14 mouse cellular contexts compared by ENCODE assay signal in the genomic region with DNA sequence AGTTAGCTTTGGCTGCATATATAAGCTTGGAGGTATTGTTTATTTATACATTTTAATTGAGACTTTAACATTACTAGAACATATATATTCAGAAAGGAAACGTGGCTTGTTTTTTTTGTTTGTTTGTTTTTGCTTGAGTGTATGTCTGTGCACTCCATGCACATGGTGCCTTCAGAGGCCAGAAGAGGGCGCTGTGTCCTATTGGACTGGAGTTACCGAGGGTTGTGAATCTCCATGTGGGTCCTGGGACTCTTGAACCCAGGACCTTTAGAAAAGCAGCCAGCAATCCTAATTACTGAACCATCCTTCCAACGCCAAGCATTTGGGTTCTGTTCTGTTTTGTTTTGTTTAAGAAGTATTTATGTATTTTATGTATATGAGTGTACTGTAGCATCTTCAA. TPM values are rescaled to one million over a fixed set of nuclear protein-coding genes. Genes with fewer than 3 reads are reported as not detected.
DNase-seq lines count a peak whose midpoint lies in the region; ATAC-seq and TF ChIP-seq lines count a peak whose summit lies in the region.
"Had no signal": no experiment of that assay in that cellular context is flagged by ENCODE, and none has a peak within 500 bp of the region (broad histone marks: within the 10 kb centered on the region; RNA-seq: fewer than 3 reads in every experiment).

No protein-coding gene starts in this region.

- H3K27ac ChIP-seq in intestine, postnatal 0 days (ENCODE audit: low read depth, low read length), result no peak overlapping the region
- no peak overlapping the region for H3K27ac ChIP-seq in intestine, embryonic 15.5 days
- no peak overlapping the region for H3K27ac ChIP-seq in liver, adult 2 months (replicated peaks; ENCODE audit: insufficient read depth, low read depth, low read length)
- H3K27ac ChIP-seq: embryonic facial prominence, embryonic 15.5 days; hindbrain, embryonic 12.5 days; lung, embryonic 15.5 days; midbrain, embryonic 15.5 days had no signal

- ATAC-seq in intestine, postnatal 0 days, result no peak
- ATAC-seq in intestine, embryonic 15.5 days, result no peak

- no peak for TF ChIP-seq POLR2A in liver, adult 2 months (IDR thresholded peaks at IDR 0.05; ENCODE audit: extremely low read depth, insufficient read depth, low read length)

- 80% methylated on average over 4 of the region's 4 CpGs for WGBS in intestine, postnatal 0 days
- WGBS in intestine, embryonic 15.5 days, result 80% methylated on average over 4 of the region's 4 CpGs
- WGBS in liver, adult 2 months, result 87% methylated on average over 4 of the region's 4 CpGs

- H3K9ac ChIP-seq in intestine, postnatal 0 days (ENCODE audit: low read depth, low read length), result no peak overlapping the region
- no peak overlapping the region for H3K9ac ChIP-seq in intestine, embryonic 15.5 days
- H3K9ac ChIP-seq in liver, adult 2 months (ENCODE audit: low read depth, low read length), result no peak overlapping the region
- H3K9ac ChIP-seq: embryonic facial prominence, embryonic 15.5 days; hindbrain, embryonic 12.5 days; lung, embryonic 15.5 days; midbrain, embryonic 15.5 days had no signal

- H3K4me1 ChIP-seq in intestine, postnatal 0 days (replicated peaks; ENCODE audit: control insufficient read depth, insufficient read depth, low read length), result no peaks in the 10 kb centered on the region
- H3K4me1 ChIP-seq in intestine, embryonic 15.5 days (replicated peaks), result no peaks in the 10 kb centered on the region
- H3K4me1 ChIP-seq in E14TG2a.4 (replicated peaks; ENCODE audit: low read depth, low read length), result peaks cover 8% of the 10 kb centered on the region; the same call in 1 of the 2 replicates
- H3K4me1 ChIP-seq in liver, adult 2 months (ENCODE audit: control insufficient read depth, insufficient read depth, low read length), result no peaks in the 10 kb centered on the region
- H3K4me1 ChIP-seq: embryonic facial prominence, embryonic 15.5 days; hindbrain, embryonic 12.5 days; lung, embryonic 15.5 days; midbrain, embryonic 15.5 days had no signal

- no peaks in the 10 kb centered on the region for H3K9me3 ChIP-seq in intestine, postnatal 0 days (ENCODE audit: control insufficient read depth)
- no peaks in the 10 kb centered on the region for H3K9me3 ChIP-seq in intestine, embryonic 15.5 days
- H3K9me3 ChIP-seq in E14TG2a.4 (ENCODE audit: low read length), result peaks cover 8% of the 10 kb centered on the region
- H3K9me3 ChIP-seq: embryonic facial prominence, embryonic 15.5 days; hindbrain, embryonic 12.5 days; lung, embryonic 15.5 days; midbrain, embryonic 15.5 days had no signal

- H3K4me2 ChIP-seq in intestine, postnatal 0 days (replicated peaks; ENCODE audit: low read depth), result no peak overlapping the region
- no peak overlapping the region for H3K4me2 ChIP-seq in intestine, embryonic 15.5 days (replicated peaks)
- H3K4me2 ChIP-seq: embryonic facial prominence, embryonic 15.5 days; hindbrain, embryonic 12.5 days; lung, embryonic 15.5 days; midbrain, embryonic 15.5 days had no signal

- DNase-seq in 416B (ENCODE audit: low read depth), result peak; percentile 35
- no peak for DNase-seq in liver, adult 2 months (ENCODE audit: extremely low read depth, low read depth, low spot score)
- DNase-seq in urinary bladder, postnatal 36 days (ENCODE audit: low spot score in 2 of 2), result no peak
- DNase-seq in right cerebral cortex, postnatal 14 days, result no peak
- no peak for DNase-seq in frontal cortex, postnatal 25 days (ENCODE audit: low spot score in 2 of 2)
- DNase-seq: cerebellum, adult 11 months; gastrocnemius, postnatal 25 days had no signal

- peaks cover 26% of the 10 kb centered on the region for H3K36me3 ChIP-seq in intestine, postnatal 0 days (ENCODE audit: control insufficient read depth, insufficient read depth)
- H3K36me3 ChIP-seq in intestine, embryonic 15.5 days, result 0 out of 2 replicates have a peak, but pooled peaks cover 6% of the 10 kb centered on the region
- peaks cover 97% of the 10 kb centered on the region for H3K36me3 ChIP-seq in E14TG2a.4 (ENCODE audit: insufficient read depth, low read length)
- no peaks in the 10 kb centered on the region for H3K36me3 ChIP-seq in liver, adult 2 months (ENCODE audit: control insufficient read depth, insufficient read depth, low read length)
- H3K36me3 ChIP-seq: hindbrain, embryonic 12.5 days; midbrain, embryonic 15.5 days had no signal

- H3K4me3 ChIP-seq in intestine, postnatal 0 days (ENCODE audit: low read depth, low read length), result no peak overlapping the region
- no peak overlapping the region for H3K4me3 ChIP-seq in intestine, embryonic 15.5 days (replicated peaks)
- H3K4me3 ChIP-seq in E14TG2a.4 (replicated peaks; ENCODE audit: low read length), result no peak overlapping the region
- H3K4me3 ChIP-seq in liver, adult 2 months (ENCODE audit: insufficient read depth, low read depth, low read length), result no peak overlapping the region
- H3K4me3 ChIP-seq: embryonic facial prominence, embryonic 15.5 days; hindbrain, embryonic 12.5 days; lung, embryonic 15.5 days; midbrain, embryonic 15.5 days had no signal

- H3K79me2 ChIP-seq in liver, adult 2 months (ENCODE audit: control insufficient read depth, insufficient read depth, low read length), result no peaks in the 10 kb centered on the region

- no peaks in the 10 kb centered on the region for H3K27me3 ChIP-seq in intestine, postnatal 0 days (replicated peaks; ENCODE audit: control insufficient read depth, insufficient read depth, low read length)
- H3K27me3 ChIP-seq in intestine, embryonic 15.5 days (replicated peaks), result no peaks in the 10 kb centered on the region
- H3K27me3 ChIP-seq in E14TG2a.4 (ENCODE audit: insufficient read depth, low read length), result no peaks in the 10 kb centered on the region
- H3K27me3 ChIP-seq in liver, adult 2 months (ENCODE audit: control insufficient read depth, insufficient read depth, low read length), result no peaks in the 10 kb centered on the region
- H3K27me3 ChIP-seq: embryonic facial prominence, embryonic 15.5 days; hindbrain, embryonic 12.5 days; lung, embryonic 15.5 days; midbrain, embryonic 15.5 days had no signal

- peak; percentile 45 for TF ChIP-seq CTCF in intestine, postnatal 0 days (IDR thresholded peaks at IDR 0.05; ENCODE audit: low read depth)
- TF ChIP-seq CTCF in E14TG2a.4 (conservative IDR thresholded peaks at IDR 0.05; ENCODE audit: low read length), result peak; percentile 63
- TF ChIP-seq CTCF in liver, adult 2 months (IDR thresholded peaks at IDR 0.05; ENCODE audit: low read depth, low read length), result peak; percentile 31; the same call in 1 of the 2 replicates

RNA-seq across cellular contexts. Expression of gene Mthfd1l, which starts 22.4 kb away (rescaled TPM):
- 5.3 and 5.6 TPM in 2 replicates for polyA plus RNA-seq in intestine, postnatal 0 days (2015; fragmentation: Nextera tagmentation; extraction: Ambion mirVana)
- 20.2 and 21.7 TPM in 2 replicates for polyA plus RNA-seq in intestine, embryonic 15.5 days (2015; fragmentation: Nextera tagmentation; extraction: Ambion mirVana)
- 1.0 and 2.8 TPM in 2 replicates for total RNA-seq in liver, adult 2 months (2014; rRNA removed)
- polyA plus RNA-seq in liver, adult 2 months (2012; rRNA removed), result 0.22 and 0.31 TPM in 2 replicates
